Mouse (Mus musculus): ENCODE data around the gene Dok5.

GRCm38 (mm10) chr2:170863201-170863600, 131.6 kb downstream of the Dok5 start:
- TF ChIP-seq CTCF (IDR thresholded peaks at IDR 0.05; ENCODE audit: low read depth) (no peak), EP300 (IDR thresholded peaks at IDR 0.05; ENCODE audit: low read depth) (no peak)
